Mouse (Mus musculus) cerebellum, adult 9-11 months (tissue): ENCODE data around the gene Hdhd5.
A peak's percentile ranks its signal among the peaks of the same experiment; 100 is the strongest.

Experiments used
- DNase-seq: peaks from one replicate; pipeline ENCODE4 v3.0.0; 2022

Hdhd5 gene

DNA sequence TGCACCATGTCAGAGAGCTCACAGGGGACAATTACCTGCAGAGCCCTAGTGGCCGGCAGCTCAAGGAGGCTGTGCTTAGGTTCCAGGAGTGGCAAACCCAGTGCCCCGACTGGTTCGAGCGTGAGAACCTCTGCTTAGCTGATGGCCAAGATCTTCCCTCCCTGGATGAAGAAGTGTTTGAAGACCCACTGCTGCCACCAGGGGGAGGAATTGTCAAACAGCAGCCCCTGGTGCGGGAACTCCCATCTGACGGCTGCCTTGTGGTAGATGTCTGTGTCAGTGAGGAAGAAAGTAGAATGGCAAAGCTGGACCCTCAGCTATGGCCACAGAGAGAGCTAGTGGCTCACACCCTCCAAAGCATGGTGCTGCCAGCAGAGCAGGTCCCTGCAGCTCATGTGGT, 49.6 kb downstream of the Hdhd5 start:
- no peak for DNase-seq

DNA sequence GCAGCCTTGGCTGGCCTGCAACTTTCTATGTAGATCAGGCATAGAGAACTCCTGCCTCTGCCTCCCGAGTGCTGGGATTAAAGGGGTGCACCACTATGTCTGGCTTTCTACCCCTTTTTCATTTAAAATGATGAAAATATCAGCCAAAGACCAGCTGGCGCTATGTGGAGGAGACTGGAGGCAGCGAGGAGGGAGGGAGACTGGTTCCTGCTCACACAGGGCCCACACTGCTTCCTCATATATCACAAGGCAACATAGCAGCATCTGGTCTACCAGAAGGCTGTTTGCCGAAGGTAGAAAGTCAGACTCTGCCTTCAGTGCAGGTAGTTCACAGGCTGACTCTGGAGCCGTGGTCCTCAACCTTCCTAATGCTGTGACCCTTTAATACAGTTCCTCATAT, 50.8 kb downstream of the Hdhd5 start:
- DNase-seq = no peak

DNA sequence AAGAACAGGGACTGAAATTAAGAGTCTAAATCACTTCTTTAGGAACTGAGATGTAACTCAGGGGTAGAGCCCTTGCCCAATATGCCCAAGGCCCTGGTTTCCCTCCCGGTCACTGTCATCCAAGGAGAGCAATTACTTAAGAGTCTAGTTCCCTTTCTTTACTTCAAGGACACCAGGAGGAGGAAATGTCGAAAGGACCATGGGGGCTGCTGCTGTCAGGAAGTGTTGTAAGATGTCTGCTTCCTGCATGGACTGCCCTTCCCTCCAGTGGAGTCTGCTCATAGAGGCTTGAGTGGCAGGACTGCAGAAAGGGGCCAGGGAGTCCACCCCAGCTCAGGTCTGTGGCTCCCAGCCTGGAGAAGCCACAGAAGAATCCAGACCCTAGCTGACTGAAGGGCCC, 51.8 kb downstream of the Hdhd5 start:
- no peak for DNase-seq

DNA sequence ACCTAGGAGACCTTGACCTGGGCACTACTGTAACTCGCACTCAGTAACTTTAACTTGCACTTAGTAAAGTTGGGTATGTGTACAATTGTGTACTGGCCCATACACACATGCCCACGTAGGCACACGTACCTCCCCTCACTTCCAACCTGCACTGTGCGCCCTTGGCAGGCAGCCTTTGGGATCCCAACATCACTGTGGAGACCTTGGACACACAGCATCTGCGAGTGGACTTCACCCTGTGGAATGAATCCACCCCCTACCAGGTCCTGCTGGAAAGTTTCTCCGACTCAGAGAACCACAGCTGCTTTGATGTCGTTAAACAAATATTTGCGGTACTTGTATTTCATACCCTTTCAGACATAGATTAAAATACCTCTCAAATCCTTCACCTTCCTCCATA, 55.8 kb downstream of the Hdhd5 start:
- no peak for DNase-seq

DNA sequence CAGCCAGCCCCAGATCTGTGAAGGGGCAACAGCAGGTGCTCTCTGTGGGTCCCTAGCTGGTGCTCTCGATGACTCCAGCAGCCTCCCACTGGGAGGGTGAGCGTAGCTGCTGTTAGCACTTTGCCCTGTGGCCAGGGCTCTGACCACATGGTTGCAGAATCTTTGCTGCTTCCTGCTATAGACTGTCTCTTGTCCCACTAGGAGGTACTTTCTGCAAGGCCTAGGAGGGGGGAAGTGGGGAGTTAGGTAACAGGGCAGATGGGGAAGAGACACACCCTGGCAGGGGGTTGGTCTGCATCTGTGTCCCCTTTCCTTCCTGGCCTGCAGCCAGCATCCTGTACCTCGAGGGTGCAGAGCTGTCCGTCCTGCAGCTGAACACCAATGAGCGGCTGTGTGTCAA, 57.7 kb downstream of the Hdhd5 start:
- DNase-seq = no peak

DNA sequence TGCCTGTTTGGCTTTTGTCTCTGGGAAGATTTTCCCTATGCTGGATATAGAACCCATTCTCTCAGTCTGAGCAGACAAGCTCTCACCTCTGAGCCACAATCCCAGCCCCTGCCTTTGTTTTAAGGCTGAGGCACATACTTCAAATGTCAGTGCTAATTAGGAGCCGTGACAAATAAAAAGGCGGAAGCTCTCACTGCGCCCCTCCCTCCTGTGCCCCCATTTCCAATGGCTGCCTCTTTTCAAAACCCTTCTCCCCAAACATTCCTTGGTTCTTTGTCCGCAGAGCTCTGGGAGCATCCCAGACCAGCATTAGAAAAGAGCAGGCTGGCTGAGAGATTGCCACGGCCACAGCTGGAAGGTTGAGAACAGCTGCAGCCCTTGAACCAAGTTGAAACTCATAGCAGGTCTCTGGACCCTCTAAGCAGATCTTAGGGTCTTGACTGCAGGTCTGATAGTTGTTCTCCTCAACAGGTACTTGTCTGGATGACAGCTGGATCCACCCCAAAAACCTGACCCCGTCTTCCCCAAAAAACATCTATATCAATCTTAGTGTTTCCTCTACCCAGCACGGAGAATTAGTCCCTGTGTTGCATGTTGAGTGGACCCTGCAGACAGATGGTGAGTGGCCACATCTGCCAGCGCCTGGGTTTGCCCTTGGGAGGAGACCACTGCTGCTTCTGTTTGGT, 58.5 kb downstream of the Hdhd5 start:
- no peak for DNase-seq

DNA sequence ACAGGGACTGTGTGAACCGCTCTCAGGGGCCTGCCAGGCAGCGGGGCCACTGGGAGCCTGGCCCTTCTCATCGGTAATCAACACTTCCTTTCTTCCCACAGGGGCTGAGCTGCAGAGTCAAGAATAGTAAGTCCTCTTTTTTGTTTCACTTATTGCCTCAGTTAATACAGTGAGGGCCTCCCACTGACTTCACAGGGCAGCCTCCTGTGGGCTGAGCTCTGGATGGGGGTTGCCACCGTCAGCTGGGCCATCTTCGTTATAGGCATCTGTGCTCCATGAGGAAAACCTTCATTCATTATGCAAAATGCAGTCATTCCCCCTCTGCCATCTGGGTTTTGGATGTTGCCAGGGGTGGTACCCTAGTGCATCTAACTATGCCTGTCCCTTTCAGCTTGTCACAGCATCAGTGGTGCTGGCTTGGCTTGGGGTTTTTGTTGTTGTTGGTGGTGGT, 59.1 kb downstream of the Hdhd5 start:
- no peak for DNase-seq

DNA sequence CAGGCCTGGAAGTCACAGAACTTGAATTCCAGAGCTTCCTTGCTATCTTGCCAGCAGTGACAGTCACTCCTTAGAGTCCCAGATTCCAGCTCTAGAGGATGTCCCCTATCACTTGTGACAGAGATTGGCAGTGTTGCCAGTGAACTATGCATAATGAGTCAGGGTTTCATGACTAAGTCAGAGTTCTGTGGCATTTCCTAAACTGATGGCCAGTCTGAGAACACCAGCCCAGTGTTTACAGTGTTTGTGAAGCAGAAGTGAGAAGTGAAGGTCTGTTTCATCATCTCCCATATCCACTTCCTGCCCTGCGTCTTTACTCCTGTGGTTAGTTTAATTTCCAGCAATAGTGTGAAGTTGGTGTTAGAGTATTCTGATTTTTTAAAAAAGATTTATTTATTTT, 60.5 kb downstream of the Hdhd5 start:
- no peak for DNase-seq

DNA sequence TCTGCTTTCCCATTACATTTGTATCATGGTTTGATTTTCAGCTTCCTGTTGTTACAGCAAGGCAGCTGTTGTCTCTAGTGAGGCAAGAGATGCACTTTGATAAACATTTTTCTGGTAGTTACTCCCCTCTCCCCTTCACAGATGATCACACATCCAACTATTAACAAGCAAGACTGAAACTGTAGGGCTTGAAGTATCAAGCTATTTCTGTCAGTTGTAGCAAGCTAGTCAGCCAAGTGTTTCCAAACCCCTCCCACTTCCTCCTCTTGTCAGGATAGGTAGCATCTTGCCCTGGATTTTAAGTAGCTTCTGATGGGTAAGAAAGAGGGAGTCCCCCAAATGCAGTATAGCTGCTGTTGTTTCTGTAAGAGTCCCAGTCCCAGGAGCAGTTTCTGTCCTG, 61.3 kb downstream of the Hdhd5 start:
- no peak for DNase-seq

DNA sequence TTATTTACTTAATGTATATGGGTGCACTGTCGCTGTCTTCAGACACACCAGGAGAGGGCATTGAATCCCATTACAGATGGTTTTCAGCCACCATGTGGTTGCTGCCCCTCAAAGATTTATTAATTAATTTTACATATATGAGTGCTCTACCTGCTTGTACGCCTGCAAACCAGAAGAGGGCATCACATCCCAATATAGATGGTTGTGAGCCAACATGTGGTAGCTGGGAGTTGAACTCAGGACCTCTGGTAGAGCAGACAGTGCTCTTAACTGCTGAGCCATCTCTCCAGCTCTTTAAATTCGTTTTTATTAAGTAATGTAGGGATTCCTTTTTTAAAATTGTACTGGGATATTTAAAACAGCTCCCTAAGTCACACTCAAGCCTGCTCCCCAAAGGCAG, 61.9 kb downstream of the Hdhd5 start:
- DNase-seq = no peak

DNA sequence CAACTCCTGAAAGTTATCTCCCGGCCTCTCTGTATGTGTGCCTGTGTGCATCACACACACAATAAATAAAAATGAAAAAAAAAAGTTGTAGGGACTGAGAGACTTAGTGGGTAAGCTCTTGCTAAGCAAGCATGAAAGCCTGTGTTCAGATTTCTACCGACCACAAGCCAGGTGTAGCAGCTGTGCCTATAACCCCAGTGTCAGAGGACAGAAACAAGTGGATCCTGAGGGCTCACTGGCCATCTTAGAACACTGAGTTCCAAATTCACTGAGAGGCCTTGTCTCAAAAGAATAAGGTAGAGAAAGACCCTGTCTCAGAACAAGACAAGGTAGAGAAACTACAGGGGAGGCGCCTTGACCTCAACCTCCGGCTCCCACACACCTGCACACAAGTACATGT, 62.9 kb downstream of the Hdhd5 start:
- DNase-seq = no peak

DNA sequence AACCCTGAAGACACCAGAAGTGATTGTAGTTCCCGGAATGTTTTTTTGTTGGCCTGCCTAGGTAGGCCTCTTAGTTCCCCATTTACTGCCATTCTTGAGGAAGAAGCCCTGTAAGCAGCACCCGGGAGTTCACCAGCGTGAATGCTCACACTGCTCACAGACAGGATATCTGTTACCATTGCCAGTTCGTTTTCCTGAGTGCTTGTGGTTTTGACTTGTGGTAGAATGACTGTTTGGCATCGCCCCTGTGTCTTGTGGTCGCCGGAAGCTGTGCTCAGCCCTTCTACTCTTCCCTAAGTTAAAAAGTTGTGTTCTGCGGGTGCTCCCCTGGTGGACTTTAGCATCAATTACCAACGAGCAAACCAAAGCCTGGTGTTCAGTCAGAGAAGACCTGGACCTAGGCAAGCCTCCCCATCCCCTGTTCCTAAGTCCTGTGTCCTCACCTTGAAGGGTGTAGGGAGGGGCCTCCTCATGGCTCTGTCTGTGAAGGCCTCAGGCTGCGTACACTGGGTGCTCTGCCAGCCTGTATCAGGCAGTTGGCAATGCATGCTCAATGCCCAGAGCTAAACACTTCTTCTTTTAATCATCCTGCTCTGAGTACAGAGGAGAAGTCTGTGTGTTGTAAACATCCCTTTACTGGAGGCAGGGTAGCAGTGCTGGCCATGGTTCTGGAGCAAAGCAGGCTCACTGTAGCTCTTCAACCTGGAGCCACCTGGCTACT, 64.3 kb downstream of the Hdhd5 start:
- DNase-seq = no peak

DNA sequence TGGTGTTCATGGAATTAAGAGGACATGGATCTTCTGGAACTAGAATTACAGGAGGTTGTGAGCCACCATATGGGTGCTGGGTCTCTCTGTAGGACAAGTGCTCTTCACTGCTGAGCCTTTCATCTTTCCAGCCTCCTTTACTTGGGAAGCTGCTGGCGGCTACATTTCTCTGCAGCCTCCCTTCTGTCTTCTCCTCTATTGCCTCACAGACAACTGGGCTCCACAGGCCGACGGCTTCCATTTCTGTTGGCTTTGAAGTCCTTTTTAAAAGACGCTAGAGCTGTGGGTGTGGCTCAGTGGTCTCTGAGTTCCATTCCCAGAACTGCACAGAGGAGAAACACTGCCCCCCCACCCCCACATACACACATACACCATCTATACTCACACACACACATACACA, 65.7 kb downstream of the Hdhd5 start:
- no peak for DNase-seq

DNA sequence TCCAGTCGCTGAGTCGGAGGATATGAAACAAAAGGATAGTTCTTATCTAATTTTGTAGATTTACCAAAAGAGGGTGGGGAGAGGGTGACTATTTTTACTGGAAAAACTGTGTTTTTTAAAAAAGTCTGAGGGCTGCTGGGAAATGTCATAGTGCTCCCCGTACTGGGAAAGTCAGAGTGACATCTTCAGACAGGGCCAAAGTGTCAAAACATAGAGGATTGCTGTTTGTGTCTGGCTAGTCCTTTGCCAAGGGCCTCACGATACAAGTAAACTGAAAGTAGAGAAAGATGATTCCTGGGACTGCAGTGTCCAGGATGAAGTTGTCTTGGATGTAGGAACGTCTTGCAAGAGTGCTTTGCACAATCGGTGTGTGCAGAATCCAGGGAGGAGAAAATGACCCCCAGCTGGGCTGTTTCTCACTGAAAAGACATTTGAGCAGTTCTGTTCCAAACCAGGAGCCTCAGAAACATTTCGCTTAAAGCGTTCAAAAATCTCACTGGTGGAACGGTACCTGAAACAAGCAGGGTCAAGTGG, 66.6 kb downstream of the Hdhd5 start:
- no peak for DNase-seq

DNA sequence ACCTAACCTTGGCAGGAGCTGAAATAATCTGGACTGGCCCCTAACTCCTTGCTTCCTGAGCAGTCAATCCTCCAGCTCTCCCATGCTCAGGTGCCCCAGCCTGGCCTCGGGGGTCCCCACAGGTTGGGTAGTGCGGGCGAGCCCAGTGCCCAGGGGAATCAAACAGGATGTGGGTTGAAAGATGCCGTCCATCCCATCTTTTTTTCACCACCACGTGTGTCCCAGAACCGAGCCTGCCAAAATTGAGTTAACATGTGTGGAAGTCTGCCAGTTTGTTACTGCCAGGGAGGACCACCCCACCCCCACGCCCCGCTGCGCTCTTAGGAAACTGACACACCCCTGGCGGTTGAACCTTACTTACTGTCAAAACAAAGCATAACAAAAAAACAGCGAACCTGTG, 67.2 kb downstream of the Hdhd5 start:
- no peak for DNase-seq

DNA sequence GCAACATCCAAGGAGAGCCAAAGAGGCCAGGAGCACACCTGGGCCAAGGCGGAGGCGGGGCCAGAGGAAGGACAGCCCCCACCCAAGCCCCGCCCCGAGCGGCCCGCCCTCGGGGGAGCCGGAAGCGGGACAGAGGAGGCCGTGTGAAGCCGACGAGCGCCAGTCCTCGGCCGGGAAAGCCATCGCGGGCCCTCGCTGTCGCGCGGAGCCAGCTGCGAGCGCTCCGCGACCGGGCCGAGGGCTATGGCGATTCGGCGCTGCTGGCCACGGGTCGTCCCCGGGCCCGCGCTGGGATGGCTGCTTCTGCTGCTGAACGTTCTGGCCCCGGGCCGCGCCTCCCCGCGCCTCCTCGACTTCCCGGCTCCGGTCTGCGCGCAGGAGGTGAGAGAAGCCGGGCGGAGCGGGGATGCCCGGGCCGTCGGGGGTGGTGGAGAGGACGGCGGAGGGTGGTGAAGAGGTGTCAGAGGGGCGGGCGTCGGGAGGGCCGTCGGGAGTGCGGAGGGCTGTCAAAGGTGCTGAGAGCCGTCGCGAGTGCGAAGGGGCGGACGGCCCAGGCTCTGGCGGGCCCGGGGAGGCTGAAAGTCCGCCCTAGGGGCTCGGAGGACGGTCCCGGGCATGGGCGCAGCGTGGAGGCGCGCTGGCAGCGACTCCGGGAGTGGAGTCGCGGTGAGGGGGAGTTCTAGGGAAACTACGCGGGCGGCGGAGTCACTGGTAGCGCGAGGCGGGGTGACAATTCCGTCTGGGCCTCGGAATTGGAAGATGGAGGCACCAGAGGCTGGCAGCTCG, 67.8 kb downstream of the Hdhd5 start, which contains the start of gene Il17ra:
Il17ra (plus strand) TSS at position 162 of the 786 bp plus-strand sequence.
- peak; percentile 23 for DNase-seq

DNA sequence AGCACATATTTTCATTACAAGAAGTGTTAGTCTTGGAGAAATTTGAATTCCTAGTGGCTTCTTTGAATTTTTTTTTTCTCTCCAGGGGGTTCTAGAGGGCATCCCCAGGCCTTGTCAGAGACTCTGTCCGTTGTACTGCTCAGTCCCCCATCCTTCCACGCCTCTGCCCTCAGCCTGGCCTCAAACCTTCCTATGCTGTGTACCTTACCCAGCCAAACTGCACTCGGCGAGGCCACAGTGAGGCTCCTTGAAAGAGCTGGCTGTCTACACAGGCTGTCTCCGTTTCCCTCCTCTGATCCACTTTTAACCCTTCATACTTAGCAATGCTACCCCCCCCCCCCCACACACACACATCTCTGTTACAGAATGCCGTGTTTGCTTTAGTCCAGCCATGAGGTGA, 68.9 kb downstream of the Hdhd5 start:
- DNase-seq = no peak

DNA sequence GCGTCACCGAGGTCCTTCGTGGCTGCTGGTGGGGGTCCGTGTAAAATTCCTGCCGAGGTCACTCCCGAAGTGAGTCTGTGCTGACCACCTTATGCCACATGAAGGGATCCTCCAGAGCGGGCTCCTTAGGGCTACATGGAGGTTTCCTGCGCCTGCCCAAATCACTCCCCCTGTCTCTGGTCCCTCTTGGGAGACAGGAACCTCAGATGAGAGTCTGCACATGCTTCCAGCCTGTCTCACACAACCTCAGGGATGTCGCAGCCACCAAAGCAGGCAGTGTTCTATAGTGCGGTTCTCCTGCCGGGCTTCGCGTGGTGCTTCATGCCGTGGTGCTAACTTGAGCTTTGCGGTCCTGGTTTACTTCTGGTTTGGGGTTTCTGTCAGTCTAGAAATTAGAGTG, 69.9 kb downstream of the Hdhd5 start:
- no peak for DNase-seq
